Mouse (Mus musculus) CD4-positive helper T cell, adult 2 months (primary cell): ENCODE data around the gene Zswim1.

Experiments
- DNase-seq: peaks from one replicate; pipeline ENCODE4 v3.0.0-alpha.2; 2012; ENCODE audit warnings: low read depth, missing footprints, low spot score

Zswim1 gene

GRCm38 (mm10) chr2:164792400-164793190, 29.9 kb upstream of the Zswim1 start:
- no peak for DNase-seq

GRCm38 (mm10) chr2:164793236-164793635, 29.2 kb upstream of the Zswim1 start:
- peak; percentile 58 for DNase-seq

GRCm38 (mm10) chr2:164793772-164794171, 28.7 kb upstream of the Zswim1 start:
- DNase-seq: peak; percentile 42

GRCm38 (mm10) chr2:164794293-164794692, 28.2 kb upstream of the Zswim1 start:
- DNase-seq: peak; percentile 82

- no peak for DNase-seq
Observed at GRCm38 (mm10) chr2:164795868-164796267, 26.6 kb upstream of the Zswim1 start.

- peak; percentile 49 for DNase-seq
Observed at GRCm38 (mm10) chr2:164798554-164798953, 23.9 kb upstream of the Zswim1 start.

GRCm38 (mm10) chr2:164800252-164801004, 22.1 kb upstream of the Zswim1 start:
- no peak for DNase-seq

- no peak for DNase-seq
Observed at GRCm38 (mm10) chr2:164803201-164803920, 19.1 kb upstream of the Zswim1 start.

- DNase-seq: no peak
Observed at GRCm38 (mm10) chr2:164803921-164804313, 18.6 kb upstream of the Zswim1 start.

GRCm38 (mm10) chr2:164804533-164805331, 17.8 kb upstream of the Zswim1 start, which contains the start of the genes Acot8 and Zswim3:
Gene Acot8 (minus strand): TSS chr2:164804882.
Gene Zswim3 (plus strand): TSS chr2:164805098.
- peak; percentile 99 for DNase-seq

GRCm38 (mm10) chr2:164805332-164805718, 17.2 kb upstream of the Zswim1 start:
- no peak for DNase-seq

- no peak for DNase-seq
Observed at GRCm38 (mm10) chr2:164806614-164807013, 15.9 kb upstream of the Zswim1 start.

- DNase-seq: no peak
Observed at GRCm38 (mm10) chr2:164813557-164813956, 8.9 kb upstream of the Zswim1 start.

- DNase-seq: no peak
Observed at GRCm38 (mm10) chr2:164815348-164815747, 7.1 kb upstream of the Zswim1 start.

GRCm38 (mm10) chr2:164815821-164816220, 6.7 kb upstream of the Zswim1 start:
- no peak for DNase-seq

- no peak for DNase-seq
Observed at GRCm38 (mm10) chr2:164817206-164817605, 5.3 kb upstream of the Zswim1 start.

GRCm38 (mm10) chr2:164817703-164818102, 4.8 kb upstream of the Zswim1 start:
- DNase-seq: no peak

GRCm38 (mm10) chr2:164821060-164821459, 1.4 kb upstream of the Zswim1 start:
- DNase-seq: no peak

GRCm38 (mm10) chr2:164823181-164823585, 697 bp downstream of the Zswim1 start:
- peak; percentile 45 for DNase-seq

- peak; percentile 36 for DNase-seq
Observed at GRCm38 (mm10) chr2:164823969-164824368, 1.5 kb downstream of the Zswim1 start.

- no peak for DNase-seq
Observed at GRCm38 (mm10) chr2:164825521-164825920, 3.0 kb downstream of the Zswim1 start.
